Mouse (Mus musculus) ES-E14 (cell line): Measurements from ENCODE around the gene Tbx4.

Experiments used
- CHD2 ChIP-seq: IDR thresholded peaks from 2 replicates; pipeline ENCODE4 v1.6.1; 2014; ENCODE audit warnings: mild to moderate bottlenecking, low read depth, low read length, inconsistent platforms
- MAFK ChIP-seq: IDR thresholded peaks from 2 replicates; pipeline ENCODE4 v1.6.1; 2014; ENCODE audit warnings: mild to moderate bottlenecking, low read depth, low read length, inconsistent platforms; ENCODE audit not compliant: insufficient read depth
- ZC3H11A ChIP-seq: IDR thresholded peaks from 2 replicates; pipeline ENCODE4 v1.6.1; 2012; ENCODE audit warnings: low read depth, mild to moderate bottlenecking, inconsistent platforms, low read length, borderline replicate concordance
- ZNF384 ChIP-seq: IDR thresholded peaks from 2 replicates; pipeline ENCODE4 v1.6.1; 2012; ENCODE audit warnings: low read depth, low read length, inconsistent platforms

DNA sequence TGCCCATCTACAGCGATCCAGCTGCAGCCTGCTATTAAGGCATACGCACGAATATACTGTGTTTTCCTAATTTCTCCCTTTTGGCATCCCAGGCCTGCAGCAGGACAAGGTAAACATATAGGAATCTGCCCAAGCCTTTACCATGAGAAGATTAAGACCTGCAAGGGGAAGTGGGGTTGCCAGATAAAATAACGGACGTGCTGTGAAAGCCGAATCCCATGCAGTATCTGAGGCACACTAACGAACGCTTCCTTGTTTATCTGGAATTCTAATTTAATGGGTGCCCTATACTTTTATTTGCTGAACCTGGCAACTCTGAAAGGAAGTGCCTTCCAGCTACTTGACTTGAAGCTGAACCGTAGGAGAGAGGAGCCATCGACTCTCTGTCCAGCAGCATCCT lies 70.2 kb downstream of the Tbx4 start:
- TF ChIP-seq ZNF384 (no peak), ZC3H11A (no peak), MAFK (no peak), CHD2 (no peak)
